In the genomic region with DNA sequence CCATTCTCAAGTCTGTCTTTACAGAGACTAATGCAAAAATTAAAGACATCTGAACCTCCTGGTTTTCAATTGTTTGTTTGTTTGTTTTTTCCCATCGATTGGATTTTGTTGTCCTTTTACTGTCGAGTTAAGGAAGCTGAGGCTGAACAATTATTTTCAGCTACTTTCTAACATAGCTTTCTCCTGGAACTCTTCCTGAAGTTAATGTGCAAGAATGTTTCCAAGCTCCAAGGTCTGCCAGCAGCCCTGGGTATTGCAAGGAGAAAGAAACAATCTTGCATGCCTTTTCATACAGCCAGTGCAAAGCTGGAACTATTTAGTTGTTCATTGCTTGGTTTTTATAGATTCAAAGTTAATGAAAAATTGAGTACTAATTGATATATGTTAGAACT, we compare ENCODE assay signal across 8 mouse cellular contexts. TPM values are rescaled to one million over a fixed set of nuclear protein-coding genes. Genes with fewer than 3 reads are reported as not detected.
A peak's percentile ranks its signal among the peaks of the same experiment; 100 is the strongest.
DNase-seq lines count a peak whose midpoint lies in the region; ATAC-seq and TF ChIP-seq lines count a peak whose summit lies in the region.

No protein-coding gene starts in this region.

- intact Hi-C loops in left cerebral cortex, adult 2 months (cut with DNase I): no loop called here
- intact Hi-C loops in left cerebral cortex, postnatal 4 days (cut with DNase I): no loop called here

- no peak for DNase-seq in left cerebral cortex, adult 2 months (ENCODE audit: extremely low spot score in 1 of 2, low spot score in 2 of 2)
- no peak for DNase-seq in left cerebral cortex, postnatal 4 days
- no peak for DNase-seq in cerebellum, postnatal 36 days
- no peak for DNase-seq in gastrocnemius, adult 8-10 months (ENCODE audit: low spot score in 2 of 2)

- H3K4me1 ChIP-seq in embryonic facial prominence, embryonic 15.5 days: 0 out of 2 replicates have a peak, but pooled peaks cover 9% of the 10 kb centered on the region
- no peaks in the 10 kb centered on the region for H3K4me1 ChIP-seq in kidney, embryonic 16.5 days (ENCODE audit: insufficient read depth, low read length)
- H3K4me1 ChIP-seq in neural tube, embryonic 13.5 days (replicated peaks): peaks cover 13% of the 10 kb centered on the region

- no peak for TF ChIP-seq CTCF in left cerebral cortex, adult 2 months (IDR thresholded peaks at IDR 0.05)

- peak overlapping the region; percentile 81 for H3K4me3 ChIP-seq in left cerebral cortex, adult 2 months
- H3K4me3 ChIP-seq in embryonic facial prominence, embryonic 15.5 days (replicated peaks): peak overlapping the region; percentile 69
- H3K4me3 ChIP-seq in kidney, embryonic 16.5 days (ENCODE audit: low read length): peak overlapping the region; percentile 75
- H3K4me3 ChIP-seq in neural tube, embryonic 13.5 days: peak overlapping the region; percentile 52

- H3K36me3 ChIP-seq in embryonic facial prominence, embryonic 15.5 days: no peaks in the 10 kb centered on the region
- H3K36me3 ChIP-seq in kidney, embryonic 16.5 days (ENCODE audit: insufficient read depth, low read length): no peaks in the 10 kb centered on the region
- no peaks in the 10 kb centered on the region for H3K36me3 ChIP-seq in neural tube, embryonic 13.5 days

- peak overlapping the region; percentile 44 for H3K9ac ChIP-seq in embryonic facial prominence, embryonic 15.5 days
- peak overlapping the region; percentile 72 for H3K9ac ChIP-seq in kidney, embryonic 16.5 days (replicated peaks; ENCODE audit: low read length)
- H3K9ac ChIP-seq in neural tube, embryonic 13.5 days: peak overlapping the region; percentile 77

- peak overlapping the region; percentile 62 for H3K4me2 ChIP-seq in embryonic facial prominence, embryonic 15.5 days (replicated peaks)
- H3K4me2 ChIP-seq in kidney, embryonic 16.5 days (replicated peaks; ENCODE audit: low read depth, low read length): peak overlapping the region; percentile 71
- H3K4me2 ChIP-seq in neural tube, embryonic 13.5 days: peak overlapping the region; percentile 67

- no peaks in the 10 kb centered on the region for H3K9me3 ChIP-seq in embryonic facial prominence, embryonic 15.5 days (replicated peaks)
- H3K9me3 ChIP-seq in kidney, embryonic 16.5 days (ENCODE audit: low read length): no peaks in the 10 kb centered on the region
- H3K9me3 ChIP-seq in neural tube, embryonic 13.5 days: no peaks in the 10 kb centered on the region

- 7% methylated on average over 2 of the region's 2 CpGs for whole genome bisulfite sequencing in embryonic facial prominence, embryonic 15.5 days
- 20% methylated on average over 2 of the region's 2 CpGs for WGBS in kidney, embryonic 16.5 days
- WGBS in neural tube, embryonic 13.5 days: 28% methylated on average over 2 of the region's 2 CpGs

- no peak for ATAC-seq in embryonic facial prominence, embryonic 15.5 days (ENCODE audit: insufficient number of reproducible peaks, low FRiP score, low TSS enrichment, low read depth)
- ATAC-seq in kidney, embryonic 16.5 days (ENCODE audit: low FRiP score, low TSS enrichment): no peak
- no peak for ATAC-seq in neural tube, embryonic 13.5 days (ENCODE audit: low read depth)
- no peak for ATAC-seq in frontal cortex, adult (ENCODE audit: low TSS enrichment)

- peak overlapping the region; percentile 91 for H3K27ac ChIP-seq in left cerebral cortex, adult 2 months
- H3K27ac ChIP-seq in embryonic facial prominence, embryonic 15.5 days (replicated peaks): peak overlapping the region; percentile 93
- peak overlapping the region; percentile 63 for H3K27ac ChIP-seq in kidney, embryonic 16.5 days (ENCODE audit: low read length)
- no peak overlapping the region; the same call in 1 of the 2 replicates for H3K27ac ChIP-seq in neural tube, embryonic 13.5 days (replicated peaks)

- H3K27me3 ChIP-seq in embryonic facial prominence, embryonic 15.5 days: no peaks in the 10 kb centered on the region
- no peaks in the 10 kb centered on the region for H3K27me3 ChIP-seq in kidney, embryonic 16.5 days (ENCODE audit: insufficient read depth, low read length)
- H3K27me3 ChIP-seq in neural tube, embryonic 13.5 days: no peaks in the 10 kb centered on the region

RNA-seq across cellular contexts. Expression of a gene that starts 0.6 kb away (rescaled TPM):
- total RNA-seq in left cerebral cortex, adult 2 months (2021): 10 to 100 TPM; 16.7 to 20.6 TPM
- total RNA-seq in left cerebral cortex, postnatal 4 days (2021): 10 to 100 TPM; 39.3 to 46.7 TPM
- polyA plus RNA-seq in embryonic facial prominence, embryonic 15.5 days (2015; fragmentation: Nextera tagmentation; extraction: Ambion mirVana): 36.9 and 39.5 TPM in 2 replicates
- 57.0 and 67.6 TPM in 2 replicates for polyA plus RNA-seq in kidney, embryonic 16.5 days (2015; fragmentation: Nextera tagmentation; extraction: Ambion mirVana)
- polyA plus RNA-seq in neural tube, embryonic 13.5 days (2015; fragmentation: Nextera tagmentation; extraction: Ambion mirVana): 17.7 and 19.0 TPM in 2 replicates
- 1 to 10 TPM; 1.0 to 2.2 (median 1.5) TPM for total RNA-seq in gastrocnemius, adult 8-10 months (2022)

Comparison
In these comparisons a context has a peak if more than half of its experiments do, and no peak if none do; other contexts are left out.
1. RNA of a gene that starts 0.6 kb away (total RNA-seq): 39.3 to 46.7 TPM in left cerebral cortex, postnatal 4 days and 16.7 to 20.6 TPM in left cerebral cortex, adult 2 months; 1.0 to 2.2 TPM in gastrocnemius, adult 8-10 months; every median in the first group is over 4 times any median in the second.
2. Peak in every context shown above with its lines, with median percentiles within 50 percentile points of each other: H3K4me3 ChIP-seq, H3K4me2 ChIP-seq and H3K9ac ChIP-seq.